Mouse (Mus musculus): ENCODE results near the gene Gm11034.

Gm11034 gene

GRCm38 (mm10) chr8:72215871-72216270, 2.4 kb upstream of the Gm11034 start:
- in situ Hi-C loops (cut with MboI; ENCODE audit: low pct_unique_long_range_greater_than_20kb in 1 of 2, low sequenced_read_pairs in 2 of 2, unreplicated experiment in 1 of 2): loop anchor here in 1 of 2 experiments (5.0 kb wide), 1 partner anchor 39 kb away; no protein-coding TSS in a partner anchor

- in situ Hi-C loops (cut with MboI; ENCODE audit: low pct_unique_long_range_greater_than_20kb in 1 of 2, low sequenced_read_pairs in 2 of 2, unreplicated experiment in 1 of 2): loop anchor here in 1 of 2 experiments (5.0 kb wide), 1 partner anchor 38 kb away; no protein-coding TSS in a partner anchor
These were observed 1.6 kb upstream of the Gm11034 start for GRCm38 (mm10) chr8:72215060-72215459.

GRCm38 (mm10) chr8:72212751-72213150, 685 bp downstream of the Gm11034 start, which contains the start of gene Cib3:
Gene Cib3, minus strand, starts transcription at chr8:72212837.
- in situ Hi-C loops (cut with MboI; ENCODE audit: low pct_unique_long_range_greater_than_20kb in 1 of 2, low sequenced_read_pairs in 2 of 2, unreplicated experiment in 1 of 2): loop anchor here in 1 of 2 experiments (5.0 kb wide), 1 partner anchor 100 kb away; no protein-coding TSS in a partner anchor

- in situ Hi-C loops (cut with MboI; ENCODE audit: low pct_unique_long_range_greater_than_20kb in 1 of 2, low sequenced_read_pairs in 2 of 2, unreplicated experiment in 1 of 2): loop anchor here in 1 of 2 experiments (5.0 kb wide), 1 partner anchor 100 kb away; no protein-coding TSS in a partner anchor
These were observed 1.6 kb downstream of the Gm11034 start for GRCm38 (mm10) chr8:72211846-72212245.

- in situ Hi-C loops (cut with MboI; ENCODE audit: low pct_unique_long_range_greater_than_20kb in 1 of 2, low sequenced_read_pairs in 2 of 2, unreplicated experiment in 1 of 2): loop anchor here in 1 of 2 experiments (5.0 kb wide), 1 partner anchor 98 kb away; no protein-coding TSS in a partner anchor
These were observed 2.7 kb downstream of the Gm11034 start for GRCm38 (mm10) chr8:72210710-72211109.

- in situ Hi-C loops (cut with MboI; ENCODE audit: low pct_unique_long_range_greater_than_20kb in 1 of 2, low sequenced_read_pairs in 2 of 2, unreplicated experiment in 1 of 2): loop anchor here in 1 of 2 experiments (5.0 kb wide), 1 partner anchor 98 kb away; no protein-coding TSS in a partner anchor
These were observed 3.2 kb downstream of the Gm11034 start for GRCm38 (mm10) chr8:72210222-72210621.

GRCm38 (mm10) chr8:72208582-72208981, 4.9 kb downstream of the Gm11034 start:
- in situ Hi-C loops (cut with MboI; ENCODE audit: low pct_unique_long_range_greater_than_20kb in 1 of 2, low sequenced_read_pairs in 2 of 2, unreplicated experiment in 1 of 2): no loop called here

- in situ Hi-C loops (cut with MboI; ENCODE audit: low pct_unique_long_range_greater_than_20kb in 1 of 2, low sequenced_read_pairs in 2 of 2, unreplicated experiment in 1 of 2): no loop called here
These were observed 15.4 kb downstream of the Gm11034 start for GRCm38 (mm10) chr8:72197997-72198396.

- in situ Hi-C loops (cut with MboI; ENCODE audit: low pct_unique_long_range_greater_than_20kb in 1 of 2, low sequenced_read_pairs in 2 of 2, unreplicated experiment in 1 of 2): no loop called here
These were observed 21.4 kb downstream of the Gm11034 start for GRCm38 (mm10) chr8:72192065-72192464.

GRCm38 (mm10) chr8:72190215-72190539, 23.3 kb downstream of the Gm11034 start:
- in situ Hi-C loops (cut with MboI; ENCODE audit: low pct_unique_long_range_greater_than_20kb in 1 of 2, low sequenced_read_pairs in 2 of 2, unreplicated experiment in 1 of 2): no loop called here

- in situ Hi-C loops (cut with MboI; ENCODE audit: low pct_unique_long_range_greater_than_20kb in 1 of 2, low sequenced_read_pairs in 2 of 2, unreplicated experiment in 1 of 2): no loop called here
These were observed 23.8 kb downstream of the Gm11034 start, which contains the start of gene Hsh2d for GRCm38 (mm10) chr8:72189417-72190214. Gene Hsh2d, plus strand, starts transcription at chr8:72189638.

GRCm38 (mm10) chr8:72187793-72188331, 25.6 kb downstream of the Gm11034 start:
- in situ Hi-C loops (cut with MboI; ENCODE audit: low pct_unique_long_range_greater_than_20kb in 1 of 2, low sequenced_read_pairs in 2 of 2, unreplicated experiment in 1 of 2): no loop called here

GRCm38 (mm10) chr8:72183554-72184202, 29.8 kb downstream of the Gm11034 start:
- in situ Hi-C loops (cut with MboI; ENCODE audit: low pct_unique_long_range_greater_than_20kb in 1 of 2, low sequenced_read_pairs in 2 of 2, unreplicated experiment in 1 of 2): no loop called here

- in situ Hi-C loops (cut with MboI; ENCODE audit: low pct_unique_long_range_greater_than_20kb in 1 of 2, low sequenced_read_pairs in 2 of 2, unreplicated experiment in 1 of 2): loop anchor here in 1 of 2 experiments (5.0 to 10.0 kb wide), 2 partner anchors 40 to 77 kb away; partner anchors contain the start of gene Fam32a
These were observed 36.0 kb downstream of the Gm11034 start for GRCm38 (mm10) chr8:72177346-72177925.

GRCm38 (mm10) chr8:72169681-72170249, 43.7 kb downstream of the Gm11034 start:
- in situ Hi-C loops (cut with MboI; ENCODE audit: low pct_unique_long_range_greater_than_20kb in 1 of 2, low sequenced_read_pairs in 2 of 2, unreplicated experiment in 1 of 2): loop anchor here in 1 of 2 experiments (10.0 kb wide), 1 partner anchor 85 kb away; no protein-coding TSS in a partner anchor

- in situ Hi-C loops (cut with MboI; ENCODE audit: low pct_unique_long_range_greater_than_20kb in 1 of 2, low sequenced_read_pairs in 2 of 2, unreplicated experiment in 1 of 2): no loop called here
These were observed 44.3 kb downstream of the Gm11034 start for GRCm38 (mm10) chr8:72169098-72169668.
